Mouse (Mus musculus): Measurements from ENCODE around the gene Tnrc6a. TPM values are rescaled to one million over a fixed set of nuclear protein-coding genes. Genes with fewer than 3 reads are reported as not detected.

The Tnrc6a gene
- polyA plus RNA-seq, 1 experiment from 2014 or later, result 36.1 TPM

- Histone ChIP-seq H3K4me3 (no peak overlapping the region), H3K27ac (peak overlapping the region; percentile 24; the same call in 1 of the 2 replicates), H3K36me3 (peaks cover 50% of the 10 kb centered on the region), H3K9ac (no peak overlapping the region), H3K4me1 (replicated peaks) (peaks cover 11% of the 10 kb centered on the region; the same call in 1 of the 2 replicates), H3K9me3 (replicated peaks) (no peaks in the 10 kb centered on the region), H3K4me2 (no peak overlapping the region), H3K27me3 (no peaks in the 10 kb centered on the region)
- WGBS, result 52% methylated on average over 10 of the region's 10 CpGs
- ATAC-seq (replicated peaks; ENCODE audit: insufficient number of reproducible peaks, insufficient read depth, low FRiP score, low read depth), result 0 out of 2 replicates have a peak, but pooled peaks have one; percentile 60
Measured at GRCm38 (mm10) chr7:123162346-123162745, 38.7 kb downstream of the Tnrc6a start.

GRCm38 (mm10) chr7:123167436-123167835 is 43.8 kb downstream of the Tnrc6a start:
- Histone ChIP-seq H3K27me3 (no peaks in the 10 kb centered on the region), H3K9ac (no peak overlapping the region), H3K27ac (no peak overlapping the region), H3K4me3 (no peak overlapping the region), H3K36me3 (peaks cover 88% of the 10 kb centered on the region), H3K4me1 (replicated peaks) (peaks cover 4% of the 10 kb centered on the region; the same call in 1 of the 2 replicates), H3K9me3 (replicated peaks) (no peaks in the 10 kb centered on the region), H3K4me2 (no peak overlapping the region)
- 89% methylated on average over 2 of the region's 2 CpGs for WGBS
- ATAC-seq (replicated peaks; ENCODE audit: insufficient number of reproducible peaks, insufficient read depth, low FRiP score, low read depth), result no peak

- Histone ChIP-seq H3K9me3 (replicated peaks) (no peaks in the 10 kb centered on the region), H3K27ac (no peak overlapping the region), H3K4me3 (no peak overlapping the region), H3K4me1 (replicated peaks) (no peaks in the 10 kb centered on the region), H3K36me3 (peaks cover 82% of the 10 kb centered on the region), H3K4me2 (no peak overlapping the region), H3K9ac (no peak overlapping the region), H3K27me3 (no peaks in the 10 kb centered on the region)
- ATAC-seq (replicated peaks; ENCODE audit: insufficient number of reproducible peaks, insufficient read depth, low FRiP score, low read depth), result no peak
- WGBS, result 87% methylated on average over 2 of the region's 2 CpGs
Measured at GRCm38 (mm10) chr7:123169618-123170017, 45.9 kb downstream of the Tnrc6a start.

- WGBS, result 59% methylated on average over 5 of the region's 5 CpGs
- Histone ChIP-seq H3K27ac (no peak overlapping the region), H3K4me2 (no peak overlapping the region), H3K4me1 (replicated peaks) (no peaks in the 10 kb centered on the region), H3K9ac (no peak overlapping the region), H3K9me3 (replicated peaks) (no peaks in the 10 kb centered on the region), H3K4me3 (no peak overlapping the region), H3K27me3 (no peaks in the 10 kb centered on the region), H3K36me3 (peaks cover 84% of the 10 kb centered on the region)
- ATAC-seq (replicated peaks; ENCODE audit: insufficient number of reproducible peaks, insufficient read depth, low FRiP score, low read depth), result no peak
Measured at GRCm38 (mm10) chr7:123172101-123172500, 48.4 kb downstream of the Tnrc6a start.

GRCm38 (mm10) chr7:123177215-123177614 is 53.5 kb downstream of the Tnrc6a start:
- Histone ChIP-seq H3K4me3 (no peak overlapping the region), H3K27me3 (no peaks in the 10 kb centered on the region), H3K4me1 (replicated peaks) (no peaks in the 10 kb centered on the region), H3K36me3 (peaks cover 84% of the 10 kb centered on the region), H3K9ac (no peak overlapping the region), H3K27ac (no peak overlapping the region), H3K4me2 (no peak overlapping the region), H3K9me3 (replicated peaks) (no peaks in the 10 kb centered on the region)
- no peak for ATAC-seq (replicated peaks; ENCODE audit: insufficient number of reproducible peaks, insufficient read depth, low FRiP score, low read depth)

- no peak for ATAC-seq (replicated peaks; ENCODE audit: insufficient number of reproducible peaks, insufficient read depth, low FRiP score, low read depth)
- Histone ChIP-seq H3K9ac (no peak overlapping the region), H3K36me3 (peaks cover 92% of the 10 kb centered on the region), H3K27ac (no peak overlapping the region), H3K9me3 (replicated peaks) (no peaks in the 10 kb centered on the region), H3K27me3 (no peaks in the 10 kb centered on the region), H3K4me1 (replicated peaks) (no peaks in the 10 kb centered on the region), H3K4me3 (no peak overlapping the region), H3K4me2 (no peak overlapping the region)
- WGBS, result 80% methylated on average over 20 of the region's 20 CpGs
Measured at GRCm38 (mm10) chr7:123181787-123182701, 58.4 kb downstream of the Tnrc6a start.

GRCm38 (mm10) chr7:123184891-123185290 is 61.2 kb downstream of the Tnrc6a start:
- Histone ChIP-seq H3K27ac (no peak overlapping the region), H3K36me3 (peaks cover 97% of the 10 kb centered on the region)
- WGBS, result 89% methylated on average over 1 of the region's 1 CpGs

GRCm38 (mm10) chr7:123186463-123186862 is 62.8 kb downstream of the Tnrc6a start:
- WGBS, result 76% methylated on average over 6 of the region's 6 CpGs
- no peak for ATAC-seq (replicated peaks; ENCODE audit: insufficient number of reproducible peaks, insufficient read depth, low FRiP score, low read depth)

More at GRCm38 (mm10) chr7:123184891-123185290, 61.2 kb downstream of the Tnrc6a start:
- no peaks in the 10 kb centered on the region for H3K9me3 ChIP-seq (replicated peaks)
- no peak overlapping the region for H3K4me2 ChIP-seq
- H3K4me1 ChIP-seq (replicated peaks), result no peaks in the 10 kb centered on the region
- no peaks in the 10 kb centered on the region for H3K27me3 ChIP-seq
- H3K4me3 ChIP-seq, result no peak overlapping the region
- no peak overlapping the region for H3K9ac ChIP-seq
- no peak for ATAC-seq (replicated peaks; ENCODE audit: insufficient number of reproducible peaks, insufficient read depth, low FRiP score, low read depth)

GRCm38 (mm10) chr7:123187246-123187645 is 63.6 kb downstream of the Tnrc6a start:
- 83% methylated on average over 4 of the region's 4 CpGs for WGBS
- Histone ChIP-seq H3K4me2 (no peak overlapping the region), H3K4me1 (replicated peaks) (no peaks in the 10 kb centered on the region), H3K9ac (no peak overlapping the region), H3K27me3 (no peaks in the 10 kb centered on the region), H3K4me3 (no peak overlapping the region), H3K9me3 (replicated peaks) (no peaks in the 10 kb centered on the region), H3K36me3 (peaks cover 97% of the 10 kb centered on the region), H3K27ac (no peak overlapping the region)
- no peak for ATAC-seq (replicated peaks; ENCODE audit: insufficient number of reproducible peaks, insufficient read depth, low FRiP score, low read depth)

More at GRCm38 (mm10) chr7:123186463-123186862, 62.8 kb downstream of the Tnrc6a start:
- H3K27ac ChIP-seq, result no peak overlapping the region
- H3K4me1 ChIP-seq (replicated peaks), result no peaks in the 10 kb centered on the region
- H3K36me3 ChIP-seq, result peaks cover 97% of the 10 kb centered on the region
- no peaks in the 10 kb centered on the region for H3K27me3 ChIP-seq
- no peak overlapping the region for H3K4me3 ChIP-seq
- H3K9me3 ChIP-seq (replicated peaks), result no peaks in the 10 kb centered on the region
- no peak overlapping the region for H3K4me2 ChIP-seq
- H3K9ac ChIP-seq, result no peak overlapping the region

GRCm38 (mm10) chr7:123188462-123188861 is 64.8 kb downstream of the Tnrc6a start:
- Histone ChIP-seq H3K9me3 (replicated peaks) (no peaks in the 10 kb centered on the region), H3K27me3 (no peaks in the 10 kb centered on the region), H3K4me1 (replicated peaks) (no peaks in the 10 kb centered on the region), H3K4me3 (no peak overlapping the region), H3K36me3 (peaks cover 97% of the 10 kb centered on the region), H3K4me2 (no peak overlapping the region), H3K9ac (no peak overlapping the region), H3K27ac (no peak overlapping the region)
- no peak for ATAC-seq (replicated peaks; ENCODE audit: insufficient number of reproducible peaks, insufficient read depth, low FRiP score, low read depth)
- WGBS, result 81% methylated on average over 3 of the region's 3 CpGs

GRCm38 (mm10) chr7:123189762-123190161 is 66.1 kb downstream of the Tnrc6a start:
- no peaks in the 10 kb centered on the region for H3K27me3 ChIP-seq
- H3K9me3 ChIP-seq (replicated peaks), result no peaks in the 10 kb centered on the region
- H3K36me3 ChIP-seq, result peaks cover 97% of the 10 kb centered on the region
- H3K4me1 ChIP-seq (replicated peaks), result no peaks in the 10 kb centered on the region
- no peak overlapping the region for H3K4me2 ChIP-seq
- WGBS, result 90% methylated on average over 8 of the region's 8 CpGs
- H3K27ac ChIP-seq, result no peak overlapping the region
- no peak overlapping the region for H3K4me3 ChIP-seq
- ATAC-seq (replicated peaks; ENCODE audit: insufficient number of reproducible peaks, insufficient read depth, low FRiP score, low read depth), result no peak
- H3K9ac ChIP-seq, result no peak overlapping the region

GRCm38 (mm10) chr7:123191731-123192130 is 68.0 kb downstream of the Tnrc6a start:
- H3K36me3 ChIP-seq, result peaks cover 89% of the 10 kb centered on the region
- H3K4me1 ChIP-seq (replicated peaks), result no peaks in the 10 kb centered on the region
- WGBS, result 75% methylated on average over 5 of the region's 5 CpGs
- H3K9ac ChIP-seq, result no peak overlapping the region
- no peak overlapping the region for H3K27ac ChIP-seq
- no peaks in the 10 kb centered on the region for H3K27me3 ChIP-seq
- H3K9me3 ChIP-seq (replicated peaks), result no peaks in the 10 kb centered on the region
- H3K4me2 ChIP-seq, result no peak overlapping the region
- no peak for ATAC-seq (replicated peaks; ENCODE audit: insufficient number of reproducible peaks, insufficient read depth, low FRiP score, low read depth)
- no peak overlapping the region for H3K4me3 ChIP-seq
